ENCODE assay signal across 35 mouse cellular contexts in the genomic region with DNA sequence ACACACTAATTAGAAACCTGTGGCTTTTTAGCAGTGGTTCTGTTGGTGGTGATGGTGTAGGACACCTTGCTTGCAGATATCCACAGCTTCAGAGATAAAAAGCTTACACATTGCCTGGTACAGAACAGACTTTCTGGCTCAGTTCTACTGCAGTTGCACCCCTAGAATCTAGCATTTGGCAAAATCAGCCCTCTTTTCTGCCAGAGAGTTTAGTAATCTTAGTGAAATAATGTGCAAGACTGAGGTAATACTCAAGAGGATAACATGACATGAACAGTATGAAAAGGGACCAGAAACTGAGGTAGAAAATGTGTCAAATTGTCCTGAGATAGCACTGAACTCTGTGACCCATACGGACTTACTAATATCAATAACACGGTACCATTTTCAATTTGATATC. TPM values are rescaled to one million over a fixed set of nuclear protein-coding genes. Genes with fewer than 3 reads are reported as not detected.
A peak's percentile ranks its signal among the peaks of the same experiment; 100 is the strongest.
DNase-seq lines count a peak whose midpoint lies in the region; ATAC-seq lines count a peak whose summit lies in the region.
"Had no signal": no experiment of that assay in that cellular context is flagged by ENCODE, and none has a peak within 500 bp of the region (broad histone marks: within the 10 kb centered on the region; RNA-seq: fewer than 3 reads in every experiment).

No protein-coding gene starts in this region.

- H3K36me3 ChIP-seq in heart, embryonic 12.5 days, result no peaks in the 10 kb centered on the region
- H3K36me3 ChIP-seq: G1E; heart, embryonic 10.5 days; limb, embryonic 13.5 days; liver, embryonic 12.5 days; midbrain, embryonic 13.5 days; neural tube, embryonic 13.5 days had no signal

- H3K4me1 ChIP-seq in heart, embryonic 12.5 days (replicated peaks), result no peaks in the 10 kb centered on the region
- H3K4me1 ChIP-seq: heart, embryonic 10.5 days; limb, embryonic 13.5 days; liver, embryonic 12.5 days; megakaryocyte, embryonic 14.5 days; midbrain, embryonic 13.5 days; neural tube, embryonic 13.5 days had no signal

- H3K27me3 ChIP-seq in heart, embryonic 12.5 days (replicated peaks), result no peaks in the 10 kb centered on the region
- H3K27me3 ChIP-seq: limb, embryonic 13.5 days; liver, embryonic 12.5 days; megakaryocyte, embryonic 14.5 days; midbrain, embryonic 13.5 days; neural tube, embryonic 13.5 days; Patski had no signal

- ATAC-seq in heart, embryonic 12.5 days (ENCODE audit: insufficient number of reproducible peaks, low FRiP score), result no peak
- ATAC-seq: forebrain, embryonic 16.5 days; hindbrain, embryonic 16.5 days; liver, embryonic 12.5 days; midbrain, embryonic 13.5 days; Patski had no signal

- no peaks in the 10 kb centered on the region for H3K9me3 ChIP-seq in heart, embryonic 12.5 days (replicated peaks)
- H3K9me3 ChIP-seq: heart, embryonic 10.5 days; limb, embryonic 13.5 days; liver, embryonic 12.5 days; megakaryocyte, embryonic 14.5 days; midbrain, embryonic 13.5 days; neural tube, embryonic 13.5 days had no signal

- no peak overlapping the region for H3K27ac ChIP-seq in heart, embryonic 12.5 days (ENCODE audit: poor library complexity, severe bottlenecking)
- H3K27ac ChIP-seq: heart, embryonic 10.5 days; layer of hippocampus, adult 2 months; limb, embryonic 13.5 days; liver, embryonic 12.5 days; midbrain, embryonic 13.5 days; neural tube, embryonic 13.5 days had no signal

- DNase-seq in adrenal gland, postnatal 10 days, result peak; percentile 34
- no peak for DNase-seq in adrenal gland, postnatal 36 days
- peak; percentile 61 for DNase-seq in heart, adult 8-10 months (ENCODE audit: low spot score)
- DNase-seq in lung, postnatal 36 days, result peak; percentile 51
- no peak for DNase-seq in lung, postnatal 10 days
- DNase-seq in layer of hippocampus, postnatal 10 days (ENCODE audit: low spot score in 2 of 2), result no peak
- DNase-seq: cerebellum, adult 18-20 months; cerebellum, postnatal 10 days; gastrocnemius, postnatal 14 days; kidney, adult 2 months; kidney, postnatal 36 days; lung, postnatal 14 days; right cerebral cortex, postnatal 4 days; thymus, postnatal 4 days had no signal

- 85% methylated on average over 2 of the region's 2 CpGs for WGBS in heart, embryonic 12.5 days

- no peak overlapping the region for H3K4me3 ChIP-seq in heart, embryonic 12.5 days
- H3K4me3 ChIP-seq: erythroblast, embryonic 14.5 days; heart, embryonic 10.5 days; layer of hippocampus, adult 2 months; limb, embryonic 13.5 days; liver, embryonic 12.5 days; megakaryocyte, embryonic 14.5 days; midbrain, embryonic 13.5 days; neural tube, embryonic 13.5 days had no signal

- H3K4me2 ChIP-seq in heart, embryonic 12.5 days, result no peak overlapping the region
- H3K4me2 ChIP-seq: limb, embryonic 13.5 days; liver, embryonic 12.5 days; midbrain, embryonic 13.5 days; neural tube, embryonic 13.5 days had no signal

- no peak overlapping the region for H3K9ac ChIP-seq in heart, embryonic 12.5 days
- H3K9ac ChIP-seq: limb, embryonic 13.5 days; liver, embryonic 12.5 days; midbrain, embryonic 13.5 days; neural tube, embryonic 13.5 days had no signal

RNA-seq across cellular contexts. Expression of a gene that starts 33.6 kb away (rescaled TPM):
- total RNA-seq in adrenal gland, postnatal 10 days (2021), result 10 to 100 TPM; 78.5 to 78.6 TPM
- 10 to 100 TPM; 39.7 to 59.7 TPM for total RNA-seq in adrenal gland, postnatal 36 days (2021)
- total RNA-seq in heart, adult 8-10 months (2022), result 10 to 100 TPM; 28.4 to 43.3 (median 34.1) TPM
- 0.14 and 0.21 TPM in 2 replicates for polyA plus RNA-seq in heart, embryonic 12.5 days (2016; fragmentation: Nextera tagmentation; extraction: Ambion mirVana)
- total RNA-seq in layer of hippocampus, postnatal 10 days (2021), result 1 to 10 TPM; 5.2 to 5.8 TPM
- total RNA-seq: G1E had no signal
- polyA plus RNA-seq: erythroblast, embryonic 14.5 days; forebrain, embryonic 11.5 days; G1E; heart, embryonic 10.5 days; hindbrain, embryonic 11.5 days; limb, embryonic 13.5 days; liver, embryonic 12.5 days; neural tube, embryonic 13.5 days had no signal

RNA-seq across cellular contexts. Expression of a gene that starts 46.1 kb away (rescaled TPM):
- not detected for total RNA-seq in adrenal gland, postnatal 10 days (2021)
- not detected for total RNA-seq in adrenal gland, postnatal 36 days (2021)
- total RNA-seq in heart, adult 8-10 months (2022), result under 1 TPM in 1 of 4 experiments, not detected in 3; 0.47 TPM
- polyA plus RNA-seq in heart, embryonic 12.5 days (2016; fragmentation: Nextera tagmentation; extraction: Ambion mirVana), result not detected in 2 replicates
- not detected for total RNA-seq in layer of hippocampus, postnatal 10 days (2021)
- total RNA-seq: G1E; layer of hippocampus, adult 2 months; layer of hippocampus, postnatal 25 days; left cerebral cortex, adult 8-10 months; left cerebral cortex, postnatal 36 days had no signal
- polyA plus RNA-seq: cortical plate, adult 2 months; erythroblast, embryonic 14.5 days; forebrain, embryonic 11.5 days; forebrain, embryonic 16.5 days; G1E; heart, embryonic 10.5 days; heart, postnatal 0 days; hindbrain, embryonic 11.5 days; hindbrain, embryonic 16.5 days; kidney, adult 2 months; kidney, embryonic 16.5 days; limb, embryonic 13.5 days; liver, embryonic 12.5 days; midbrain, embryonic 13.5 days; neural tube, embryonic 13.5 days; Patski had no signal

Comparison
In these comparisons a context has a peak if more than half of its experiments do, and no peak if none do; other contexts are left out.
1. DNase-seq: peak in adrenal gland, postnatal 10 days (single experiment), heart, adult 8-10 months (single experiment) and lung, postnatal 36 days (single experiment); none in adrenal gland, postnatal 36 days (0 of 2), lung, postnatal 10 days (single experiment) and layer of hippocampus, postnatal 10 days (0 of 2).
2. RNA of a gene that starts 33.6 kb away (total RNA-seq): 78.5 to 78.6 TPM in adrenal gland, postnatal 10 days, 39.7 to 59.7 TPM in adrenal gland, postnatal 36 days and 28.4 to 43.3 TPM in heart, adult 8-10 months; 5.2 to 5.8 TPM in layer of hippocampus, postnatal 10 days; every median in the first group is over 4 times any median in the second.